Mouse (Mus musculus): ENCODE measurements around the gene Afap1. TPM values are rescaled to one million over a fixed set of nuclear protein-coding genes. Genes with fewer than 3 reads are reported as not detected.

Gene Afap1
- polyA plus RNA-seq, 1 experiment from 2014 or later, result 58.2 TPM

- no peak for DNase-seq (ENCODE audit: low spot score)
- no peaks in the 10 kb centered on the region for H3K27me3 ChIP-seq (ENCODE audit: control insufficient read depth, insufficient read depth, low read length)
- no peaks in the 10 kb centered on the region for H3K9me3 ChIP-seq (ENCODE audit: control insufficient read depth, low read length)
- no peak for ATAC-seq (ENCODE audit: low FRiP score)
- H3K4me2 ChIP-seq (replicated peaks; ENCODE audit: low read depth, low read length), result no peak overlapping the region
- H3K4me3 ChIP-seq (ENCODE audit: low read depth, low read length), result no peak overlapping the region
- H3K4me1 ChIP-seq (replicated peaks; ENCODE audit: control insufficient read depth, insufficient read depth, low read length), result peaks cover 12% of the 10 kb centered on the region
- H3K9ac ChIP-seq (ENCODE audit: low read depth, low read length), result no peak overlapping the region
- 23% methylated on average over 10 of the region's 10 CpGs for WGBS
- no peaks in the 10 kb centered on the region for H3K36me3 ChIP-seq (ENCODE audit: control insufficient read depth, insufficient read depth, low read length)
- H3K27ac ChIP-seq (ENCODE audit: low read depth, low read length), result no peak overlapping the region; the same call in 1 of the 2 replicates
Observed at GRCm38 (mm10) chr5:35900401-35901225, 7.5 kb downstream of the Afap1 start.

GRCm38 (mm10) chr5:35901226-35901809 is 8.2 kb downstream of the Afap1 start:
- H3K27ac ChIP-seq (ENCODE audit: low read depth, low read length), result no peak overlapping the region; the same call in 1 of the 2 replicates
- H3K27me3 ChIP-seq (ENCODE audit: control insufficient read depth, insufficient read depth, low read length), result no peaks in the 10 kb centered on the region
- no peak overlapping the region for H3K4me3 ChIP-seq (ENCODE audit: low read depth, low read length)
- no peaks in the 10 kb centered on the region for H3K9me3 ChIP-seq (ENCODE audit: control insufficient read depth, low read length)
- H3K4me1 ChIP-seq (replicated peaks; ENCODE audit: control insufficient read depth, insufficient read depth, low read length), result peaks cover 12% of the 10 kb centered on the region
- DNase-seq (ENCODE audit: low spot score) (no peak), ATAC-seq (ENCODE audit: low FRiP score) (no peak)
- no peak overlapping the region for H3K4me2 ChIP-seq (replicated peaks; ENCODE audit: low read depth, low read length)
- 45% methylated on average over 12 of the region's 12 CpGs for WGBS
- no peak overlapping the region for H3K9ac ChIP-seq (ENCODE audit: low read depth, low read length)
- no peaks in the 10 kb centered on the region for H3K36me3 ChIP-seq (ENCODE audit: control insufficient read depth, insufficient read depth, low read length)

GRCm38 (mm10) chr5:35903456-35903855 is 10.3 kb downstream of the Afap1 start:
- 75% methylated on average over 8 of the region's 8 CpGs for WGBS
- H3K27ac ChIP-seq (ENCODE audit: low read depth, low read length), result no peak overlapping the region
- ATAC-seq (ENCODE audit: low FRiP score), result no peak
- peaks cover 25% of the 10 kb centered on the region for H3K4me1 ChIP-seq (replicated peaks; ENCODE audit: control insufficient read depth, insufficient read depth, low read length)
- no peaks in the 10 kb centered on the region for H3K27me3 ChIP-seq (ENCODE audit: control insufficient read depth, insufficient read depth, low read length)
- H3K4me3 ChIP-seq (ENCODE audit: low read depth, low read length), result no peak overlapping the region
- H3K4me2 ChIP-seq (replicated peaks; ENCODE audit: low read depth, low read length), result no peak overlapping the region
- H3K9me3 ChIP-seq (ENCODE audit: control insufficient read depth, low read length), result no peaks in the 10 kb centered on the region
- H3K36me3 ChIP-seq (ENCODE audit: control insufficient read depth, insufficient read depth, low read length), result no peaks in the 10 kb centered on the region
- H3K9ac ChIP-seq (ENCODE audit: low read depth, low read length), result no peak overlapping the region
- DNase-seq (ENCODE audit: low spot score), result no peak

- H3K36me3 ChIP-seq (ENCODE audit: control insufficient read depth, insufficient read depth, low read length), result no peaks in the 10 kb centered on the region
- DNase-seq (ENCODE audit: low spot score) (no peak), ATAC-seq (ENCODE audit: low FRiP score) (no peak)
- no peak overlapping the region; the same call in 1 of the 2 replicates for H3K27ac ChIP-seq (ENCODE audit: low read depth, low read length)
- WGBS, result 66% methylated on average over 8 of the region's 8 CpGs
- no peak overlapping the region for H3K4me3 ChIP-seq (ENCODE audit: low read depth, low read length)
- no peak overlapping the region for H3K9ac ChIP-seq (ENCODE audit: low read depth, low read length)
- peaks cover 23% of the 10 kb centered on the region for H3K4me1 ChIP-seq (replicated peaks; ENCODE audit: control insufficient read depth, insufficient read depth, low read length)
- no peaks in the 10 kb centered on the region for H3K9me3 ChIP-seq (ENCODE audit: control insufficient read depth, low read length)
- no peak overlapping the region for H3K4me2 ChIP-seq (replicated peaks; ENCODE audit: low read depth, low read length)
- no peaks in the 10 kb centered on the region for H3K27me3 ChIP-seq (ENCODE audit: control insufficient read depth, insufficient read depth, low read length)
Observed at GRCm38 (mm10) chr5:35905283-35905682, 12.2 kb downstream of the Afap1 start.

- H3K4me2 ChIP-seq (replicated peaks; ENCODE audit: low read depth, low read length), result no peak overlapping the region
- peak overlapping the region; percentile 65; the same call in 1 of the 2 replicates for H3K27ac ChIP-seq (ENCODE audit: low read depth, low read length)
- no peaks in the 10 kb centered on the region for H3K36me3 ChIP-seq (ENCODE audit: control insufficient read depth, insufficient read depth, low read length)
- H3K27me3 ChIP-seq (ENCODE audit: control insufficient read depth, insufficient read depth, low read length), result no peaks in the 10 kb centered on the region
- no peak for DNase-seq (ENCODE audit: low spot score)
- ATAC-seq (ENCODE audit: low FRiP score), result no peak
- H3K4me1 ChIP-seq (replicated peaks; ENCODE audit: control insufficient read depth, insufficient read depth, low read length), result peaks cover 18% of the 10 kb centered on the region
- WGBS, result 74% methylated on average over 4 of the region's 4 CpGs
- no peak overlapping the region for H3K9ac ChIP-seq (ENCODE audit: low read depth, low read length)
- no peak overlapping the region for H3K4me3 ChIP-seq (ENCODE audit: low read depth, low read length)
- H3K9me3 ChIP-seq (ENCODE audit: control insufficient read depth, low read length), result no peaks in the 10 kb centered on the region
Observed at GRCm38 (mm10) chr5:35907090-35907489, 14.0 kb downstream of the Afap1 start.

GRCm38 (mm10) chr5:35907633-35908426 is 14.7 kb downstream of the Afap1 start:
- H3K27ac ChIP-seq (ENCODE audit: low read depth, low read length), result peak overlapping the region; percentile 65

GRCm38 (mm10) chr5:35908626-35909443 is 15.7 kb downstream of the Afap1 start:
- H3K27ac ChIP-seq (ENCODE audit: low read depth, low read length), result peak overlapping the region; percentile 65
- no peak overlapping the region for H3K4me3 ChIP-seq (ENCODE audit: low read depth, low read length)
- no peak for DNase-seq (ENCODE audit: low spot score)
- H3K9me3 ChIP-seq (ENCODE audit: control insufficient read depth, low read length), result no peaks in the 10 kb centered on the region
- 0 out of 2 replicates have a peak, but pooled peaks have one; percentile 7 for ATAC-seq (ENCODE audit: low FRiP score)
- no peak overlapping the region for H3K4me2 ChIP-seq (replicated peaks; ENCODE audit: low read depth, low read length)
- H3K9ac ChIP-seq (ENCODE audit: low read depth, low read length), result no peak overlapping the region
- no peaks in the 10 kb centered on the region for H3K36me3 ChIP-seq (ENCODE audit: control insufficient read depth, insufficient read depth, low read length)
- 60% methylated on average over 13 of the region's 13 CpGs for WGBS
- H3K27me3 ChIP-seq (ENCODE audit: control insufficient read depth, insufficient read depth, low read length), result no peaks in the 10 kb centered on the region
- H3K4me1 ChIP-seq (replicated peaks; ENCODE audit: control insufficient read depth, insufficient read depth, low read length), result peaks cover 18% of the 10 kb centered on the region

More at GRCm38 (mm10) chr5:35907633-35908426, 14.7 kb downstream of the Afap1 start:
- no peak overlapping the region for H3K4me3 ChIP-seq (ENCODE audit: low read depth, low read length)
- DNase-seq (ENCODE audit: low spot score), result peak; percentile 58
- H3K9me3 ChIP-seq (ENCODE audit: control insufficient read depth, low read length), result no peaks in the 10 kb centered on the region
- H3K4me2 ChIP-seq (replicated peaks; ENCODE audit: low read depth, low read length), result 0 out of 2 replicates have a peak overlapping the region, but pooled peaks have one; percentile 2
- WGBS, result 29% methylated on average over 15 of the region's 15 CpGs
- H3K27me3 ChIP-seq (ENCODE audit: control insufficient read depth, insufficient read depth, low read length), result no peaks in the 10 kb centered on the region
- peaks cover 18% of the 10 kb centered on the region for H3K4me1 ChIP-seq (replicated peaks; ENCODE audit: control insufficient read depth, insufficient read depth, low read length)
- no peaks in the 10 kb centered on the region for H3K36me3 ChIP-seq (ENCODE audit: control insufficient read depth, insufficient read depth, low read length)
- peak overlapping the region; percentile 20; the same call in 1 of the 2 replicates for H3K9ac ChIP-seq (ENCODE audit: low read depth, low read length)
- peak; percentile 83 for ATAC-seq (ENCODE audit: low FRiP score)
